Mouse (Mus musculus) midbrain, embryonic 15.5 days (tissue): ENCODE data around the gene Samd4. TPM values are rescaled to one million over a fixed set of nuclear protein-coding genes. Genes with fewer than 3 reads are reported as not detected.
A peak's percentile ranks its signal among the peaks of the same experiment; 100 is the strongest.

Source experiments
- ATAC-seq: fragments of 200-750 bp; cut with Nextera tagmentation; replicated peaks from 2 replicates; pipeline ENCODE4 v1.8.0; 2017; ENCODE audit warnings: moderate TSS enrichment
- H3K27ac ChIP-seq: fragments of 300-500 bp; sonication (generic); 2 replicates; pipeline ENCODE4 v1.5.1; 2015; ENCODE audit warnings: mild to moderate bottlenecking, inconsistent platforms
- H3K27me3 ChIP-seq: fragments of 300-500 bp; sonication (generic); replicated peaks from 2 replicates; pipeline ENCODE4 v1.6.1; 2015; ENCODE audit warnings: inconsistent platforms
- H3K36me3 ChIP-seq: fragments of 300-500 bp; sonication (generic); replicated peaks from 2 replicates; pipeline ENCODE4 v1.6.1; 2015; ENCODE audit warnings: inconsistent platforms
- H3K4me1 ChIP-seq: fragments of 300-500 bp; sonication (generic); 2 replicates; pipeline ENCODE4 v1.6.1; 2015; ENCODE audit warnings: inconsistent platforms
- H3K4me2 ChIP-seq: fragments of 300-500 bp; sonication (generic); 2 replicates; pipeline ENCODE4 v1.6.1; 2015; ENCODE audit warnings: inconsistent platforms, mild to moderate bottlenecking, moderate library complexity
- H3K4me3 ChIP-seq: fragments of 300-500 bp; sonication (generic); 2 replicates; pipeline ENCODE4 v1.5.1; 2015; ENCODE audit warnings: mild to moderate bottlenecking, inconsistent platforms
- H3K9ac ChIP-seq: fragments of 300-500 bp; sonication (generic); 2 replicates; pipeline ENCODE4 v1.6.1; 2015; ENCODE audit warnings: mild to moderate bottlenecking, inconsistent platforms
- H3K9me3 ChIP-seq: fragments of 300-500 bp; sonication (generic); 2 replicates; pipeline ENCODE4 v1.6.1; 2016; ENCODE audit warnings: inconsistent platforms
- WGBS: fragments of 180-500 bp; shearing (Covaris S2); methylation state at CpG from one replicate; pipeline ENCODE4 v1.1.7; 2015; ENCODE audit warnings: mixed read lengths; 5-methylcytosine and 5-hydroxymethylcytosine counted together
- polyA plus RNA-seq: library from polyadenylated mRNA; unstranded; fragments of >200 nt; fragmentation: Nextera tagmentation; extraction: Ambion mirVana; gene quantifications from 2 replicates; pipeline ENCODE4 v1.2.1, GENCODE M21; 2015

Gene Samd4
- polyA plus RNA-seq, 1 experiment from 2014 or later: 4.2 TPM

- H3K4me3 ChIP-seq: no peak overlapping the region
- no peaks in the 10 kb centered on the region for H3K36me3 ChIP-seq
- H3K4me2 ChIP-seq: no peak overlapping the region
- 77% methylated on average over 6 of the region's 6 CpGs for WGBS
- no peak overlapping the region for H3K27ac ChIP-seq
- H3K9ac ChIP-seq: no peak overlapping the region
- no peak for ATAC-seq
- no peaks in the 10 kb centered on the region for H3K4me1 ChIP-seq
- no peaks in the 10 kb centered on the region for H3K27me3 ChIP-seq
- no peaks in the 10 kb centered on the region for H3K9me3 ChIP-seq
Measured at GRCm38 (mm10) chr14:46915555-46915954, 32.9 kb downstream of the Samd4 start.

- Histone ChIP-seq H3K4me2 (no peak overlapping the region), H3K9me3 (no peaks in the 10 kb centered on the region), H3K4me3 (no peak overlapping the region), H3K27me3 (no peaks in the 10 kb centered on the region), H3K9ac (no peak overlapping the region), H3K4me1 (no peaks in the 10 kb centered on the region), H3K27ac (no peak overlapping the region), H3K36me3 (no peaks in the 10 kb centered on the region)
- WGBS: 85% methylated on average over 4 of the region's 4 CpGs
- no peak for ATAC-seq
Measured at GRCm38 (mm10) chr14:46916581-46916980, 33.9 kb downstream of the Samd4 start.

- Histone ChIP-seq H3K36me3 (no peaks in the 10 kb centered on the region), H3K4me2 (no peak overlapping the region), H3K9ac (no peak overlapping the region), H3K9me3 (no peaks in the 10 kb centered on the region), H3K27me3 (no peaks in the 10 kb centered on the region), H3K27ac (no peak overlapping the region), H3K4me3 (no peak overlapping the region), H3K4me1 (no peaks in the 10 kb centered on the region)
- 95% methylated on average over 5 of the region's 5 CpGs for WGBS
- ATAC-seq: no peak
Measured at GRCm38 (mm10) chr14:46917136-46917535, 34.5 kb downstream of the Samd4 start.

- 82% methylated on average over 3 of the region's 3 CpGs for WGBS
- Histone ChIP-seq H3K36me3 (no peaks in the 10 kb centered on the region), H3K27me3 (no peaks in the 10 kb centered on the region), H3K4me3 (no peak overlapping the region), H3K9me3 (no peaks in the 10 kb centered on the region), H3K4me1 (no peaks in the 10 kb centered on the region), H3K9ac (no peak overlapping the region), H3K4me2 (no peak overlapping the region), H3K27ac (no peak overlapping the region)
- no peak for ATAC-seq
Measured at GRCm38 (mm10) chr14:46917581-46917980, 34.9 kb downstream of the Samd4 start.

GRCm38 (mm10) chr14:46920496-46920895 is 37.8 kb downstream of the Samd4 start:
- no peak overlapping the region for H3K9ac ChIP-seq
- no peaks in the 10 kb centered on the region for H3K4me1 ChIP-seq
- no peaks in the 10 kb centered on the region for H3K27me3 ChIP-seq
- 71% methylated on average over 5 of the region's 5 CpGs for WGBS
- H3K4me2 ChIP-seq: no peak overlapping the region
- no peak overlapping the region for H3K27ac ChIP-seq
- no peaks in the 10 kb centered on the region for H3K36me3 ChIP-seq
- ATAC-seq: no peak
- H3K9me3 ChIP-seq: no peaks in the 10 kb centered on the region
- H3K4me3 ChIP-seq: no peak overlapping the region

- Histone ChIP-seq H3K36me3 (no peaks in the 10 kb centered on the region), H3K9ac (no peak overlapping the region), H3K27me3 (no peaks in the 10 kb centered on the region), H3K4me2 (no peak overlapping the region), H3K27ac (no peak overlapping the region), H3K4me3 (no peak overlapping the region), H3K4me1 (no peaks in the 10 kb centered on the region), H3K9me3 (no peaks in the 10 kb centered on the region)
- ATAC-seq: 0 out of 2 replicates have a peak, but pooled peaks have one; percentile 24
- 60% methylated on average over 9 of the region's 9 CpGs for WGBS
Measured at GRCm38 (mm10) chr14:46921178-46921975, 38.7 kb downstream of the Samd4 start.

- Histone ChIP-seq H3K36me3 (no peaks in the 10 kb centered on the region), H3K4me1 (no peaks in the 10 kb centered on the region), H3K4me2 (no peak overlapping the region), H3K27ac (no peak overlapping the region), H3K27me3 (no peaks in the 10 kb centered on the region), H3K9me3 (no peaks in the 10 kb centered on the region), H3K4me3 (no peak overlapping the region), H3K9ac (no peak overlapping the region)
- no peak for ATAC-seq
- WGBS: 78% methylated on average over 10 of the region's 10 CpGs
Measured at GRCm38 (mm10) chr14:46923931-46924330, 41.3 kb downstream of the Samd4 start.

GRCm38 (mm10) chr14:46924422-46924821 is 41.8 kb downstream of the Samd4 start:
- 75% methylated on average over 5 of the region's 5 CpGs for WGBS
- Histone ChIP-seq H3K9ac (no peak overlapping the region), H3K4me3 (no peak overlapping the region), H3K27ac (no peak overlapping the region), H3K4me1 (no peaks in the 10 kb centered on the region), H3K4me2 (no peak overlapping the region), H3K27me3 (no peaks in the 10 kb centered on the region), H3K36me3 (no peaks in the 10 kb centered on the region), H3K9me3 (no peaks in the 10 kb centered on the region)
- ATAC-seq: no peak

- Histone ChIP-seq H3K4me3 (no peak overlapping the region), H3K27ac (no peak overlapping the region), H3K4me2 (no peak overlapping the region), H3K9ac (no peak overlapping the region), H3K9me3 (no peaks in the 10 kb centered on the region), H3K4me1 (no peaks in the 10 kb centered on the region), H3K36me3 (no peaks in the 10 kb centered on the region), H3K27me3 (no peaks in the 10 kb centered on the region)
- 95% methylated on average over 6 of the region's 6 CpGs for WGBS
- ATAC-seq: no peak
Measured at GRCm38 (mm10) chr14:46928556-46928955, 45.9 kb downstream of the Samd4 start.

- no peaks in the 10 kb centered on the region for H3K4me1 ChIP-seq
- H3K4me3 ChIP-seq: no peak overlapping the region
- no peak overlapping the region for H3K4me2 ChIP-seq
- no peaks in the 10 kb centered on the region for H3K36me3 ChIP-seq
- no peaks in the 10 kb centered on the region for H3K27me3 ChIP-seq
- H3K9ac ChIP-seq: no peak overlapping the region
- no peaks in the 10 kb centered on the region for H3K9me3 ChIP-seq
- H3K27ac ChIP-seq: no peak overlapping the region
- ATAC-seq: no peak
- WGBS: 85% methylated on average over 13 of the region's 13 CpGs
Measured at GRCm38 (mm10) chr14:46932121-46932520, 49.5 kb downstream of the Samd4 start.

GRCm38 (mm10) chr14:46932708-46933107 is 50.1 kb downstream of the Samd4 start:
- H3K4me3 ChIP-seq: no peak overlapping the region
- H3K9me3 ChIP-seq: no peaks in the 10 kb centered on the region
- no peaks in the 10 kb centered on the region for H3K27me3 ChIP-seq
- no peak overlapping the region for H3K27ac ChIP-seq
- no peak for ATAC-seq
- H3K36me3 ChIP-seq: no peaks in the 10 kb centered on the region
- H3K9ac ChIP-seq: no peak overlapping the region
- no peak overlapping the region for H3K4me2 ChIP-seq
- WGBS: 69% methylated on average over 6 of the region's 6 CpGs
- no peaks in the 10 kb centered on the region for H3K4me1 ChIP-seq

- WGBS: 22% methylated on average over 6 of the region's 6 CpGs
- Histone ChIP-seq H3K27ac (peak overlapping the region; percentile 50; the same call in 1 of the 2 replicates), H3K27me3 (no peaks in the 10 kb centered on the region), H3K4me3 (no peak overlapping the region), H3K9ac (no peak overlapping the region), H3K9me3 (no peaks in the 10 kb centered on the region), H3K4me2 (no peak overlapping the region), H3K4me1 (peaks cover 15% of the 10 kb centered on the region), H3K36me3 (no peaks in the 10 kb centered on the region)
- peak; percentile 40 for ATAC-seq
Measured at GRCm38 (mm10) chr14:46941077-46941476, 58.4 kb downstream of the Samd4 start.
